Mouse (Mus musculus) gastrocnemius, postnatal 25 days (tissue): ENCODE measurements around the gene Kcp. TPM values are rescaled to one million over a fixed set of nuclear protein-coding genes. Genes with fewer than 3 reads are reported as not detected.

Experiments used
- DNase-seq: peaks from one replicate; pipeline ENCODE4 v3.0.0; 2022
- total RNA-seq, 2 experiments: library from RNA; stranded (reverse); gene quantifications; 1 replicate in 1 of 2; 2 replicates in 1 of 2; pipeline ENCODE4 v1.2.3; 2021

Kcp gene
- total RNA-seq, 2 experiments from 2014 or later, result 5.1 to 5.7 TPM

DNA sequence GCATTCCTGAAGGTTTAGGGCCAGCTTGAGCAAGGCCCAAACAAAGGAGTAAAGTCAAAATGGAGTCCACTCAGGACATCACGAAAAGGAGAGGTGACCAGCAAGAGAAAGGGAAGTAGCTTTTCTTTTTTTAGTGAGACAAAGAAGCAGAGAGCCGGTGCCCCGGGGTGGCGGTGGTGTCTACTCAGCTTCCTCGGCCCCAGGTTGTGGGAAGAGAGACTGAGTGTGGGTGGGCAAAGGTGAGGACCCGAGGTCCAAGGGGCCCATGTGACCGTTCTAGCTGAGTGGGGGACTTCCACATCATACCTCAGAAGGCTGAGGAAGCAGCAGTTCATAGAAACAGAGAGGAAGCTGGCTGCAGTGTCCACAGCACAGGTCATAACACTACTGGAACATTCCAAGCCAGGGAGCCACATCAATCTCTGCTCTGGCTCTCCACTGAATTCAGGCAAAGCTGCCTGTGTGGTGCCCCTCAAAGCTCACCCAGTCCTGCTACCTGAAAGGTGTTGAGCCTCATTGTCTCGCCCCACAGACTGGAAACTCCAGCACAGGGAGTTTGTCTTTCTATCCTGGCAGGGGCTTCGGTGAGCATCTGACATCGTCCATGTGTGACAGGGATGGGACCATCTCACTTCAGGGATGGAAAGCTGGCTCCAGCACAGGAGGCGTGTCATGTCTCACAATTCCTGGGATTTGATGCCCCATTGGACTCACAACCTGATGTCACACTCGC lies 15.7 kb upstream of the Kcp start:
- DNase-seq, result no peak

DNA sequence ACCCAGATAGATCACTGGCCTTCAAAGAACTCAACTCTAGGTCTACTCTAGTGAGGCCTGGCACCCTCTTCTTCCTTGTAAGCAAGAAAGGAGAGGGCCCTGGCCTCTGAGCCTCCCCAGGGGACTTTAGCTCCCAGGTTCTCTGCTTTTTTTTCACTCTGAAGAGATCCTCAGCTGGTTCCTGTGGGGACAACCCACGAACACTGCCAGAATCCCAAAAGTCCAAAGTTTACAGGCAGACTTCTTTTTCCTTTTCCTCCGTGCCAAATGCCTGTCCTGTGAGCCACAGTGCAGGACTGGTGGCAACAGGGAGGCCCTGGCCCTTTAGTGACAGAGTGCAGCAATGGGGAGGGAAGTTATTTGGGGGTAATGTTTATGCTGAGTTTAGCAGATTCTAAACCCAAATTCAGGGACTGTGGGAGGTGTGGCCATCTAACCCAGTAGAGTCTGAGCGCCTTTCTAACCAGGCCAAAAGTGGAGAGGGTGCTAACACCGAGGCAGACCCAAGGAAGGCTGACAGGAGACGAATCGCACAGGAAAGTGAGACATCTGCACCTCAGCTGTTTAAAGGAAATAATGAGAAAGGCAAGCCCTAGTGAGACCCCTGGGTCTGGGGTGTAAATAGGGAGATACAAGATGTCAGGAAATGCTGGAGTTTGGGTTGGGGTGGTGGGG lies 15.0 kb upstream of the Kcp start:
- no peak for DNase-seq

DNA sequence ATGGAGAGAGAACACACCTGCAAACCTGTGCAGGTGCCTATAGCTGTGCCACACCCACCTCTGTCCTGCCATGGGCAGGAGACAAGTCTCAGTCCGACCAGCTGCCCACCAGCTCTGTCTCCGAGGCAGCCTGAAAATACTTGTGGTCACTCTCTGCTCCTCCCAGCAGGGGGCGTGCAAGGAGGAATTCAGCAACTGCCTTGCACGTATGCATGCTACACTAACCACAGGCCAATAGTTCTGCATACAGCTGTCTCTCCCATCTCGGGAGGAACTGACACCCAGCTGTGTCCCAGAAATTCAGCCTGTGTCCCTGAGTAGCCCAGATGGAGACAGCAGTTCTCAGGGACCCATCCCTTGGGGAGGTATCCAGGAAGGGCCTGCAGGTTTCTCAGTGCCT lies 9.4 kb upstream of the Kcp start:
- DNase-seq, result peak; percentile 57

DNA sequence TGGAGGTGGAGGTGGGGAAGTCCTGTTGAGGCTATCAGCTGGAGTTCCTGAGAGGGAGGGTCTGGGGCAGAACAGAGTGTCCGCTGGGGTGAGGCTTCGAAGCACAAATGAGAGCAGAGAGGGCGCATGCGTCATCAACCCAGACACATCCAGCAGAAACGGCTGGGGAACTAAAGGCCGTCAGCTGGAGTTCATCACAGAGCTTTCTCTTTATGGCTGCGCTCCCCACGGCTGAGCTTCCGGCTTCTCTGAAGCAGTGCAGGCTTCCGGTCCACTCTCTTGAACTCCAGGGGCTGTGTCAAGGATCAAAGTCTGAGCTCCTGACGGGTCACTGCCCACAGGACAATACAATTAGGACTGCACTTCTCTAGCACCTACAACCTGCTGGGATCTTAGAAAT lies 5.5 kb upstream of the Kcp start:
- peak; percentile 29 for DNase-seq

DNA sequence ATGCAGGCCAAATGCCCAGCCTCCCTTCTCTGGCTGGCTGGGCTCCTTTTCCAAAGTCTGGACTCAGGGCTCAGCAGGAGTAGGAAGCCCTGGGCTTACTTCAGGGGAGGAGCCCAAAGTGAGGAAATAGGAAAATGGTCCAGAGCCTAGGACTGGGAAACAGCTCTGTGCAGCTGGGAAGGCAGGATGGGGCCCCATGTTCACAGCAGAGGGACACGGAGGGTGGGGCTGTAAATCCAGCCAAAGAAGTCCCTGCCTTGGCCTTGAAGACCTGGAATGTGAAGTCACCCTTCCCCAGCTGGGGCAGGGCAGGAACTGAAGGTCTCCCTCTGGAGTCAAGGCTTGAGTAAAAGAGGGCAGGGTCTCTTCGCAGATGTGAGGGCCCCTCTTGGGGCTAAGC lies 1.3 kb upstream of the Kcp start:
- DNase-seq, result peak; percentile 70

DNA sequence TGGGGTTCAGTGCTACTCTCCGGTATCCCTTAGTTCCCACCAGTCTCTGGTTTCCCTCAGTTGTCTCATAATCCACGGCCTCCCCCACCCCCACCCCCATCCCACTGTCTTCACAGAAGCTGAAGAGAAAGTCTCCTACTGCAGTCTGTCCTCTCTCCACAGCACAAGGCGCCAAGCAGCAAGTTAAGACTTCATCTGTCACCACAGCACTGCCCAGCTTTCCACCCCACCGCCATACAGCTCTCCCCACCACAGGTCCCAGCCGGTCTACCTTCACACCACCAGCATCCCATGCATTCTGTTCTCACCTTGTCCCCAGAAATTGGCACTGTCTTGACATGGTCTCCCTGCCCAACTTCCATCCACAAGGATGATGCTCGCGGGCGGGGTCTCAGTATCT lies 918 bp downstream of the Kcp start:
- no peak for DNase-seq

DNA sequence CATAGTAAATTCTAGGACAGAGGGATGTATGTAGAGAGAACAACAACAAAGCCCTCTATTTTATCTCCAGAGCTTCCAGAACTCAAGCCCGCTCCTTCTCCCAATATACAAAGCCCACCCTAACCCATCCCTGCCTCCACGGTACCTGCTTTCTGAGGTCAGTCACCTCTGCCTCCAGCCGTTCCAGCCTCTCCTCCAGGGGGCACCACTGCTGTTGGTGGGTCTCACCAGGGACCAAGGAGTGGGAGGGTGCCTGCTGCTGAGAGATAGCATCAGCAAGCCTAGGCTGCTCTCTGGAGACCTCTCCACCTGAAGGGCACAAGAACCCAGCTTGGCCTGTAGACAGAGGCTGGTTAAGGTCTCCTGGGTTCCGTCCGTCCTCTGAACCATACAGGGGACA lies 2.3 kb downstream of the Kcp start:
- DNase-seq, result no peak

DNA sequence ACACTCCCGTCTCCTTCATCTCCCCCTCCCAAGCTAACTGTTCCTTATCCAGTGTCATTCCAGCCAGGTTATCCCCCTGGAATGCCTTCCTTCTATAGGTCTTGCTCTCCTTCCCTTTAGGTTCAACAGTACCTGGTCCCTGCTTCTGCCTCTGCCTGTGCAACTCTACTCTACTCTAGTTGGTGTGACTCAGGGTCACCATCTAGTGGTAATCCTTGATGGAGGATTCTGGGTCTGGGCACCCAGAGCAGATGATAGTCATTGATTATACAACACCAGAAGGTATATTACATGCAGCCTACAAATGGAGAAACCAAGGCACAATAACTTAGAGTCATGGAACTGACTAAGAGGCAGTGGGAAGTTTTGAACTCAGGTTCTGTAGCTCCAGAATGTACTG lies 6.2 kb downstream of the Kcp start:
- no peak for DNase-seq

DNA sequence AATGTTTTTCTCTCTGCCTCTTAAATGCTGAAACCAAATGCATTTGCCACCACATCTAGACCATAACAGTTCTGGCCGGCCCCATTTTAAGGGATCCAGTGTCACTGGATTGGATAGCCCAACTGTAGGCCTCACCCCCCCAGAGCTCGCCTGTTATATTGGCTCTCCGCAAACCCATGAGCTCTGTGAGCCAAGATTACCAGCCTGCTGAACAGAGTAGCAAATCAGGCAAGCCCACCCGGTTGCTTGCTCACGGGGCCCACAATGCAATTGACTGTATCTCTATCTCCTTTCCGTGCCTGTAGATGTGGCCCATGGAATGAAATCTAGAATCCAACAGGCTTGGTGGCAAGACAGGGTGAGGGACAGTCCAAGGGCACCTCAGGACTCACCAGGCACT lies 6.9 kb downstream of the Kcp start:
- no peak for DNase-seq

DNA sequence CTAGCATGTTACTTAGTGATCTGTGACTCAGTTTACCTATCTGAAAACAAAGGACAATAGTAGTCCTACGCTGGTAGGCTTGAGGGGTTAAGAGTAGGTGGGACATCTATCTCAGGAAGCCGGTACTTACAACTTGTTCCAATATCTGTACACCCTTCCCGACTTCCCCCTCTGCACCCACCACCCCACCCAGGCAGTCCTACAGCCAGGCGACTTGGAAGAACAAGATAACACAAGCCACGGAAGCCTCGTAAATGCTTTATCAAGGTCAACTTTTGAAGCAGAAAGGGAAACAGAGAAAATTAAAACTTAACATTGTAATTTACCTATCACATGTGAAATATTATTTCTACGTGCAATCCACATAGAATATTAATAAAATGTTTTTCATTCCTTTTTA lies 7.6 kb downstream of the Kcp start:
- no peak for DNase-seq

DNA sequence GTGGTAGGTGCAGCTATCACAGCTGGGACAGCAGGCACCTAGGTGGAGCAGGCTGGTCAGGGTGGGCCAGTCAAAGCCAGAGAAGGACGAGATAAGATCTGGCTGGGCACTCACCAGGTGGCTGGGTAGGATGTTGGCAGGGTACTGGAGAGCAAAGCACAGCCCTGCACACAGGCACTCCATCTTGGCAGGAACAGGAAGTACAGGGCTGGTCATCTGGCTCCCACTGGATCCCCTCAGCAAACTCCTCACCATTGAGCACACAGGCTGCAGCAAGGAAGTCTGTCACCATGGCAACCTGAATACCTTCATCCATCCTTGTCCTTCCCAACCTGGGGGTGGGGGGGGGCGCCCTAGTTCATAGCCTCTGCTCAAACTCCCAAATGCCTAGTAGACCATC lies 10.0 kb downstream of the Kcp start:
- no peak for DNase-seq

DNA sequence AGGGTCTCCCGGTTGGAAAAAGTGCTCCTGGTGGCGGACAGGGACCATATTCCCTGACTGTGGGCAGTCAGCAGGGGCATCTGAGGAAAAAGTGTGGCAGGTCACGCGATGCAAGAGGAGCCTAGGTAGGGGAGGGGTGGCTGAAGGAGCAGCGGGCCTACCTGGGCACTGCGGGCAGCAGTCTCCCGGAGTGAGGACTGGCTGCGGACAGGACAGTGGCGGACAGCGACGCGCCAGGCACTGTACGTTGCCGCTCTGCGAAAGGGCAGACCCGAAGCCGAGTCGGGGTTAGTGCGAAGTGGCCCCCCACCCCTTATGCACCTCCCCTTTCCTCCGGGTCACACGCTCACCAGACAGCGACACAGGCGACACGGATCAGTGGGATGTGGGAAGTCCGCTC lies 11.5 kb downstream of the Kcp start:
- no peak for DNase-seq

DNA sequence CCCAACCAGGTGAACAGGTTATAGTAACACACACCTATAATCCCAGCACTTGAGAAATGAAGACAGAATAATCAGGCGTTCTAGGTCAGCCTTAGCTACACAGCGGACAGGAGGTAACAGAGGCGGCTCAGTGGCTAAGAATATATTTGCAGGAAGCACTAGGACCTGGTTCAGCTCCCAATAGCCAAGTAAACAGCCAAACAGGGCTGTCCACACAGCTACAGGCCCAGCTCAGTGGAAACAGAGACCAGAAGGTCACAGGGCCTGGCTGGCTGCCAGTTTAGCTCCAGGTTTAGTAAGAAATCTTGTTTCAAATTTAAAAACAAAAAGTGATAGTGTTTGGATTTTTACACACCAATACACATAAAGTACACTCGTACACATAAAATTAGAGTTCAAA lies 13.7 kb downstream of the Kcp start:
- DNase-seq, result no peak

DNA sequence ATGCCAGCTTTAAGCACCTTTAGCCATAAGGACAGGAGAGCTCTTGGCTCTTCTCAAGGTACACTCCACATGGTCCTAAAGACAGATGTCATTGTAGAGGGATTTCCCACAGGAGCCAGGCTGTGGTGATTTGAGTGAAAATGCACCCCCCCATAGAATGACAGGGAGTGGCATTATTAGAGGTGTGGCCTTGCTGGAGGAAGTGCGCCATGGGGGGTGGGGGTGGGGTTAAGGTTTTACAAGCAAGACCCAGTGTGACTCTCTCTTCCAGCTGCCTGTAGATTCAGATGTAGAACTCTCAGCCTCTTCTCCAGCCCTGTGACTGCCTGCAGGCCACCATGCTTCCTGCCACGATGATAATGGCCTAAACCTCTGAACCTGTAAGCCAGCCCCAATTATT lies 21.8 kb downstream of the Kcp start:
- no peak for DNase-seq

DNA sequence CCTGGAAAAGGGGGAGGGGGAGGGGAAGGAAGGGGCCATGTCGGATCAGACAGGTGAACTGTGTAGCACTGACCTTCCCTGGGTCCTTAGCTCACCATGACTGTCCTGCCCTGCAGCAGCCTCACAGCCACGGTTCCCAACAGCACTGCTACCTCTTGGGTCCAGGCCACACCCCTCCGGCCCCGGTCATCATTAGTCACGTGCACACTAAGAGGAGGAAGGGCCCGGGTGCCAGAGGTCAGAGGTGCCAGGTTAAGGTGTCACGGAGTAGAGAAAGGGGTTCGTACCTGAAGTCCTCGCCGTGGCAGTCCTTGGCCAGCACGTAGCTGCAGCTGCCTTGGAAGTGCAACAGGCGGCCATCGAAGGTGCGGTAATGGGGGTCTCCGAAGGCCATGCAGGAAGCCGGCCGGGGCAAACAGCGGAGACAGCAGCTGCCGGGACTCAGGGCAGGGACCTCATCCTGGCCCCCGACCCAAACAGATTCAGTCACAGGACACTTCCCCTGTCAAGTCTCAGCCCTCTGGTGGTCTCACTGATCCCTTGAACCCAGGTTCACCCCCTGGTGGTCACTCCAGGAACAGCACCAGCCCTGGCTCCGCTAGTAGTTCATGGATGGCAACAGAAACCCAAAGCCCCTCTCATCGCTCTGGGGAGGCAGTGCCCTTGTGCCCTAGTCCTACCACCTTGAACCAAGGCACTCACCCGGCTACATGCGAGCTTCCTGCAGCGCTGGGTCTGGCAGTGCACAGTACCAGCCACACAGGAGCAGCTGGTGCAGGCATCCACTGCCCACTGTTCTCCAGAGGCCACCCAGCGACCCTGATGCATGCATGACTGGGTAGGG lies 22.8 kb downstream of the Kcp start:
- no peak for DNase-seq

DNA sequence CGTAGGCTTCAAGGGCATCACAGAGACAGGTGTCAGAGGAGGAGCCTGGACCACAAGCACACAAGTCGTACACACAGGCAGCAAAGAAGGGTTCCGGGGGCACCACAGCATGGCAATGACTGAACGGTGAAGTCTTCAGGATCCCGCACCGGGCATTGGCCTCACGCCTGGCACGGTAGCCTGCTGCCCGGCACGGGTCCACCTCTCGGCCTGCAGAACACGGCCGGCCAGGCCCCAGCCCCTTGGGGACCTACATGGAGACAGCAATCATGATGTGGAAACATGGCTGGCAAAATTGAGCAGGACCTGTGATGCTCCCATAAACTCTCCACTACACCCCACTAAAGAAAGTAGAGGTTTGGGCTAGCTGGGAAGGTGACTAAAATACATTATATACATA lies 25.1 kb downstream of the Kcp start:
- no peak for DNase-seq

DNA sequence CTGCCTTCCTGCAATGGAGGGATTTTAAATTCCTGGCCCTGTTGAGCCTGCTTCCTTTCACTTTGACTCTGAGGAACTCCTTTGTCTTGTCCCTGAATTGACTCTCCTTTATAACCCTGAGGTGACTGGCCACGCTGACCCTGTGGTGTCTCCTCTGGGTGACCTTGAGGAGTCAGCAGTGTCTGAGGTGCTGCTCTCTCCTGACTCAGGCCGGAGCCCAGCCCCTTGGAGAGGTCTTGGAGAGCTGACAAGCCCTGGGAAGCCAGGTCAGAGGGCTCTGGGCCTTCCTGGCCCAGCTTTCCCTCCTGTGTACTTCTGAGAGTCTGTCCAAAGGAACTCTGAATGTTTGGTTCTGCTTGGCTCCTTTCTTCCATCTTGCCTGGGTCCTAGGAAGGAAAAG lies 33.0 kb downstream of the Kcp start:
- no peak for DNase-seq

DNA sequence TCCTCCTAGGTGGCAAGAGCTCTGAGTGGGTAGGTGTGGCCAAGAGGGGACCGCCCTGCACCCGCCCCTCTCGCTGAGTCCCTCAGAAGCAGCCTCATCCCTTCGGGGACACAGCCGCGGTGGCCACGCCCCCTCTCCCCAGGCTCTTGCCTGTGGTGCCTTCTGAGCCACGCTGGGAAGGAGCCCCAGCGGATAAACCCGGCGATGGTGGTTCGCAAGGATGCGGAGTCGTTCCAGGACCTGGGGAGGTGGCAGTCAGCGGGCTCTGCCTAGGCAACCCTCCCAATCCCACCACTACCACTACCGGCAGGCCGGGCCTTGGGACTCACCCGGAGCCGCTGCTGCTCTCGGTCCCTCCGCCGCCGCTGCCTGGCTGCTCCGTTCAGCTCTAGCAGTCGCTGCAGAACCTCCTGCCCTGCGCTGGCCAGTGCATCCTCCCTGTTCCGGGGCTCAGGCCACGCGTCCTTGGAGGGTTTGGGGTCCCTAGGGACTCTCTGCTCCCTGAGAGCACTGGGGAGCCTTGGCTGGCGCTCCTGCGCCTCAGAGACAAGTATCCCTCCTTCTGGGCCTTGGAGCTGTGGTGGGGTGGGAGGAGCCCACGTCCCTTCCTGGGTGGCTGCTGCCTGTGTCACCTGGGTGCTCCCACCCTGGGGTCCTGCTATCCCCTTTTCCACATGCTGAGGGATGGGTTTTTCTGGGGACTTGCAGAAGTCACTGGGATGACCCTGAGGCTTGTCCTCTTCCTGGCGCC lies 33.6 kb downstream of the Kcp start:
- DNase-seq, result peak; percentile 69

DNA sequence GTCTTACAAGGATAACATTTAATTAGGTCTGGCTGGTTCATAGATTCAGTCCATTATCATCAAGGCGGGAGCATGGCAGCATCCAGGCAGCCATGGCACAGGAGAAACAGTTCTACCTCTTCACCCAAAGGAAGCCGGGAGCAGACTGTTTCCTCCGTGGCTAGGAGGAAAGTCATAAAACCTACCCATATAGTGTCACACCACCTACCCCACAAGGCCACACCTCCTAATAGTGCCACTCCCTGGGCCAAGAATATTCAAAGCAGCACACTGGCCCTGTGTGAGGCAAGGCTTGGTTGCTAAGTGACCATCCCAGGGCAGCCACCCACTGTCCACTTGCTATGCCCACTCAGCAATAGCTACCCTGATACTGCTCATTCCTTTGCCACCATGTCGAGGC lies 36.6 kb downstream of the Kcp start, which contains the start of gene Atp6v1fnb:
TSS of gene Atp6v1fnb (plus strand) at position 301 of the 400 bp plus-strand sequence.
- DNase-seq, result no peak

DNA sequence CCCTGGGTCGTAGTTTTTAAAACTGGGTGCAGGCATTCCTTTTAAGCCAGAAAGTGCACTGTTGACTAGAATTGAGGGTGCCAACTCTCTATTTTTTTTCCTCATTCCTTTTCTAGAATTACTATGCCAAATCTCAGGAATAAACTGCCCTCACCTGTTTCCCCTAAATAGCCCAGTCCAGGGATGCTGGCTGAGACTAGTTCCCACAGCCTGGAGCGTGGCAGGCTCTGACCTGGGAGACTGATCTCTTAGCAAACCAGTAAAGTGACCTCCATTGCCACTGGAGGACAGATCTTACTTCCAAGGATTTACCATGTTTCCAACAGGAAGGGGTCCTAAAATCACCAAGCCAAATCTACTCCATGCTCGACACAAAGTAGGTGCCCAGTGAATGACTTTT lies 38.9 kb downstream of the Kcp start:
- no peak for DNase-seq

DNA sequence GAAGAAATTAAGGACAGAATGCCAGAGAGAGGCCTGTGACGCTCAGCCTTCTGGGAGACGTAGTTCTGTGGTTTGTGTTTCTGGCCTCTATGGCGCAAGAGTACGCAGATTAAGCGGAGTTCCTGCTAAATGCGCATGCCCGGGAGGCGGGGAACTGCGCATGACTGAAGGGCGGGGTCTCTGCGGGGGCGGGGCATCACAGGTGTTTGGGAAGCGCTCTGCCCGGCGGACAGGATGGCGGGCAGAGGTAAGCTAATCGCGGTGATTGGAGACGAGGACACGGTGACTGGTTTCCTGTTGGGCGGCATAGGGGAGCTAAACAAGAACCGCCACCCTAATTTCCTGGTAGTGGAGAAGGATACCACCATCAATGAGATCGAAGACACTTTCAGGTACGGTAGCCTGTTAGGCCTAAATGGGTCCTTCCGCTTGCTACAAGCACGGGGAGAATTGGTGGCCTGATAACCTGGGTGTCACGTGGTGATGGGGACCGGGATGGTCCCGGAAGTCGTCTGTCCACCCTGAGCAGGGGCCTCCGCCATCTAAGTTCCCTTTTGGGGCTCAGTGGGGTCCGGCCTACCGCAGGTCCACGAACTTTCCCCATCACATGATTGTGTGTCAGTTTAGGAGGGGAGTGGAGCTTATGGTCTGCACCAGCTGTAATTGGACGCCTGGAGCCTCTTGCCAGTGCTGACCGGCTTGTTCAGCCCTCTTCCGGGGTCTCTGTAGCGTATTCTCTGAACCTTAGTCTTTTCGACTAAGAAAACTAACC lies 40.0 kb downstream of the Kcp start, which contains the start of gene Atp6v1f:
TSS of gene Atp6v1f (plus strand) at position 136 of the 772 bp plus-strand sequence.
- DNase-seq, result peak; percentile 92

DNA sequence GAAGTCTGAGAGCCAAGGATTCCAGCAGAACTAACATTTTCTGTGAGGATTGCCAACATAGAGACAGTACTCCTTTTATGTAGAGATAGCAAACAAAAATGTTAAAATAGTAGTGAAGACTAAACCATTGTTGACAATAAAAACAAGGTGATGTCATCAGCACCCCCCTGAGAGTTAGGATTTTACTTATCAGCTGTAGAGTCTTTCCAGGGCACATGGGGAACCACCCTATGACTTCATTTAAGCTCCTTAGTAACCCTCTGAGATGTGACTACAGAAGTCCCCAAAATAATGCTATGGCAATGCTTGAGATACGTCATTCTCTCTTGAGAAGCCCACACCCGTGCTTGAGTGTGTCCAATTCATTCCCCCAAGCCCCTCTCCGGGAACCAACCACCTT lies 44.4 kb downstream of the Kcp start:
- DNase-seq, result no peak
